Mouse (Mus musculus) erythroblast, adult 5-6 weeks (primary cell): ENCODE results near the gene Myh11. TPM values are rescaled to one million over a fixed set of nuclear protein-coding genes. Genes with fewer than 3 reads are reported as not detected.

Source experiments
- ATAC-seq: replicated peaks from 2 replicates; pipeline ENCODE4 v1.8.0; 2016; ENCODE audit warnings: moderate number of reproducible peaks, mild to moderate bottlenecking, moderate TSS enrichment, inconsistent platforms; ENCODE audit not compliant: poor library complexity, low FRiP score, severe bottlenecking
- total RNA-seq, 2 experiments: library from RNA; stranded (forward) in 1 of 2; stranded (reverse) in 1 of 2; fragments of 150-400 nt in 1 of 2; fragments of 200-764, 138-1000 nt in 1 of 2; gene quantifications; 2 replicates each; pipeline versions ENCODE4 v1.2.3 to v1.2.4; 2015 to 2017; ENCODE audit warnings: low replicate concordance in 2 of 2

Myh11 gene
- total RNA-seq, 2 experiments from 2014 or later, result not detected

DNA sequence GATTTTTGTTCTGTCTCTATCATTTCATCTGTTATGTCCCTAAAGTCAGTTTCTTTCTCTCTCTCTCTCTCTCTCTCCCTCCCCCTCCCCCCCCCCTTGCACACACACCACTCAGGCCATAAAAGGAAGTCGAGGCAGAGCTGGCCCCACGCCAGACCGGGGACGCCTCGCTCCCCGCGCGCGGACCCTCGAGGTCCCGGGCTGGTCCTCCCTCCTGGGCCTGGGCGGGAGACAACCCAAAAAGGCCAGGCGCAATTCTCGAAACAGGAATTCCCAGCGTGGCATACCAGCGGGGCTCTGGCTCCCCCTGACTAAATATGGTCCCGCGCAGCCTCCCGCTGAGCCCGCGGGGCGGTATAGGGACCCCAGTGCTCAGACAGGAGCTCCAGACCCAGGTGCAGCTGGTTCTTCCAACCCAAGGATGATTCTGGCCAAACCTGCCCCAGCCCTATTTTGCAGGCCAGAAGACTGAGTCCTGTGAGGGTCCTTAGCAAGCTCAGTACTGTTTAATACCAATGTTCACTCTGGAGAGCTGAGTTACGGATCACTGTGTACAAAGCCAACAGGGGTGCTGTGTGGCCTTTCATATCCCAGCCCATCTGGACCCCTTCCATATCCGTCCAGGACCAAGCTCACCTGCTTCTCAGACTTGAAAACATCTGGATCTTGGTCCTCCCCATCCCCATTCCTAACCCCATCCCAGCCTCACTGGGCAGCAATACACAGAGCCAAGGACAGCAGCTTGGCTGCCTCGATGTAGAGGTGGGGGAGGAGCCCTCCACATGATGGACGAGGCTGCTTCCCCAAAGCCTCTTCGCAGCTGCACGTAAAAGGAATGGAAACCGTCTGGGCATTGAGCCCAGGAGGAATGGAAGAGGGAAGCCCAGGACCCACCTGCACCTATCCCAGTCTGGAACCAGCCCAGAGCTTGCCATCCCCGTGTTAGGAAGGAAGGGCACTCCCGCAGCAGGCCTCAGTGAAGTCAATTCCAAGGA, 1.3 kb upstream of the Myh11 start:
- ATAC-seq, result no peak

DNA sequence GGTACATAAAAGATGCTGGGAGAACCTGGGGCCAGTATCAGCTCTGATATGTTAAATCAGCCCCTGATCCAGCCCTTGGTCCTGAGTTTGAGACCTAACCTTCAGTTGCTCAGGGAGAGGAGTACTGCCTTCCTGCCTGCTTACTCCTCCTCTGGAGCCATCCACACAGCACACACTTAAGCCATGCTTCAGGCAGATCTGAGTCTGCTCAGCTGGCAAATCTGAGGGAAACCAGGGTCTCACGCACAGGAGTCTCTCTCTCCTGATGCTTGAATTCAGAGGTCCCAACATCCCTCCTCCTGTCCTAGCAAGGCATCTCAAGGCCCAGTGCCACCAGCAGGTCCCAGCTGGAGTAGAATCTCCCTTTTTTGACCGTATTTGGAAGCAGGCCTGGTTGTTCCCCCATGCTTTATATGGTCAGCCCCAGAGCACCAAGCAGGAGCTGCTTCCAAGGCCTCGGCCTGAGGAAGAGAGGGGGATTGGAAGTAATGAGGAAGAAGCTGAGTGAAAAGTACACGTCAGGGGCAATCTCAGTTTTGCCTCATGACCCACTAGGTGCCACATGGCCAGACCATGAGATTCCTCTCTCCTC, 18.7 kb downstream of the Myh11 start:
- ATAC-seq, result no peak

- no peak for ATAC-seq
Observed at GRCm38 (mm10) chr16:14265203-14265920, 25.8 kb downstream of the Myh11 start.

DNA sequence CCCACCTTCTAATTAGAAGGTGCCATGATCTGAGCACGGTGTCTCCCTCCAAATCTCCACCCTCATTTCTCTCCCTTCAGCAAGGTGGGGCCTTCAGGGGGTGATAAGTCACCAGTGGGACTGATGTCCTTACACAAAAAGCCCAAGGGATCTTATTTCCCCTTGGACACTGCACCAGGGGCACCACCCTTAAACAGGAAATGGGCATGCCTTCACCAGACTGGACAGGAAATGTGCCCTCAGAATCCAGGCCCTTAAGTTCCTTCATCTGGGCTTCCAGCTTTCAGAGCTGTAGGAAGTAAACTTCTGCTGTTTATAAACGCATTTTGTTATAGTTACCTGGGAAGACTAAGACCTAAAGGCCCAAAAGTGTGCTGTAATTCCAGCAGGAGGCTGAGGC, 26.7 kb downstream of the Myh11 start:
- ATAC-seq, result no peak

DNA sequence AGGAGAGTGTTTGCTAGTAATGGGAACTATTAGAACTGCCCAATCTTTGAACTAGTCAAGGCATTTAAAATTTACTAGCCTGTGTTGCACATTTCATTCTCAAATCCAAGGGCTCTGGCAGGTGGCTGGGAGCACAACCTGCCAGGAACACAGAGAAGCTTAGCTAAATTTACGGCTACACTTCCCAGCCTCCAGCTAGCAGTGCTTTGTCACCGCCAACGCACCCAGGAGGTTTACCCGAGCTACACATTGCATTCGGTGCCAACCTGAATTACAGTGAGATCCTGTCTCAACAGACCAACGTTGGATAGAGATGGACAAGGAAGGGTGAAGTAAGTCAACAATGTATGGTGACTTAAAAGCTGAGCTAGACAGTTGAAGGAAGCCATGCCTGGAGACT, 27.9 kb downstream of the Myh11 start:
- ATAC-seq, result no peak

DNA sequence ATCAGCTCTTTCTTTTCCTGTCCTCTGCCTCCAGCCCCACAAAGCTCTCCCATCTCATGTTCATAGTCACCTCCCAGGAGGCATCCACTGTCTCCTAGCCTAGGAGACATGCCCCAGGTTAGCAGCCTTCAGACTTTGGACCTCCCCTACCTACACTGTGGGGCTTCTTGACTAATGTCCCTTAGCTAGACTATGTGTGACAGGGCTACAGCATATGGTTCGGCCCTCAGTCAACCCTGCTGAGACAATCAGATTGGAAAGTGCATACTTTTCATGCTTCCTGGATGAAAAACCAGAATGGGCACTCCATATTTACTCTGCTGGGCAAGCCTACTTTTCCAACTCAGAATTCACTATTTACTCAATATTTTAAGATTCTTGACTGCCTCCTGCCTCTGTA, 28.8 kb downstream of the Myh11 start:
- ATAC-seq, result no peak

DNA sequence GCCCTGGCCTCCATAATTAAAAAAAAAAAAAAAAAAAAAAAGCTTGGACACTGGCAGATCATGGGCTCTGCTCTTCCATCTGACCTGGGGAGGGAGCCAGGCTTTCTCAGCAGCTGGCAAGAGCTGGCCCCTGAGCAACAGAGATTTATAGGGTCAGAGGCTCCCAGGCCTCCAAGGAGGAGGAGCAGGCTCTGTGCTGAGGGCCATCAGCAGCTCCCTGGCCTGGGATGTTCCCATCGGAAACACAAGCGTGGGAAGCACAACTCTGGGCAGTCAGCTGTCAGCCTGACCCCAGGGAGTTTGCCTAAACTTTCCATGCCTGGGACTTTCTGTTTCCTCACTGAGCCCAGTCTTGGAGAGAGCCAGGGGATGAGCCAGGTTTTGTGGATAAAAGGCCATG, 32.3 kb downstream of the Myh11 start:
- no peak for ATAC-seq

- ATAC-seq, result no peak
Observed at GRCm38 (mm10) chr16:14253586-14253985, 37.6 kb downstream of the Myh11 start.

GRCm38 (mm10) chr16:14252877-14253276, 38.3 kb downstream of the Myh11 start:
- ATAC-seq, result no peak

- no peak for ATAC-seq
Observed at GRCm38 (mm10) chr16:14249913-14250312, 41.3 kb downstream of the Myh11 start.

DNA sequence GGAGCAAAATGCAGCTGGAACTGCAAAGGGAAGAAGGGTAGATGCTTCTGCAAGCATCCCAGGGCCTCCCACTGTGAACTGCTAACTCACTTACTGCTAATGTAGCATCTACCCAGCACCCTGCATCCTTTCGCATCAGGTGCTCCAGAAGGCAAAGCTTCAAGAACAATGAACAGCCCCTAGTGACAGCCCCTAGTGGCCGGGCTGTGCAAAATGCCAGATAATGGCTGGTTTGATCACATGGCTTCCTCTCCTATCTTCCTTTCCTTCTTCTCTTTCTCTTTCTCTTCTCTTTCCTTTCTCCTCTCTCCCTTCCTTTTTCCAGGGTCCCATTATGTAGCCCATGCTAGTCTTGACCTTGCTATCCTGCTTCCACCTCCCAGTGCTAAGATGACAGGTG, 48.6 kb downstream of the Myh11 start:
- no peak for ATAC-seq

DNA sequence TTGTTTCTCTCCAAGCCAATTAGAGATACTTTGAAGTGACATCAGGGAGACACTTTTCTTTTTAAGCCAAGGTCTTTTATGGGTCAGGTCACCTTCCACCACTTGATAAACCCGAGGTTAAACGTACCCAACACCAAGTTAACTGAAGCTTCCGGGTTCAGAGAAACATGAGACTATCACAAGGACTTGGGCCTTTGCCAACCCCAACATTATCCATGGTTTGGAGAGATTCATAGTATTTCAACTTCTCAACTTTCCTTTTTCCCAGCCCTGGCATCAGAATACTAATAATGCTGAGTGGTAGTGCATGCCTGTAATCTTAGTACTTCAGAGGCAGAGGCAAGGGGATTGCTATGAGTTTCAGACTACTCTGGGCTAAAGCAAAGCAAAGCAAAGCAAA, 49.1 kb downstream of the Myh11 start:
- ATAC-seq, result no peak

DNA sequence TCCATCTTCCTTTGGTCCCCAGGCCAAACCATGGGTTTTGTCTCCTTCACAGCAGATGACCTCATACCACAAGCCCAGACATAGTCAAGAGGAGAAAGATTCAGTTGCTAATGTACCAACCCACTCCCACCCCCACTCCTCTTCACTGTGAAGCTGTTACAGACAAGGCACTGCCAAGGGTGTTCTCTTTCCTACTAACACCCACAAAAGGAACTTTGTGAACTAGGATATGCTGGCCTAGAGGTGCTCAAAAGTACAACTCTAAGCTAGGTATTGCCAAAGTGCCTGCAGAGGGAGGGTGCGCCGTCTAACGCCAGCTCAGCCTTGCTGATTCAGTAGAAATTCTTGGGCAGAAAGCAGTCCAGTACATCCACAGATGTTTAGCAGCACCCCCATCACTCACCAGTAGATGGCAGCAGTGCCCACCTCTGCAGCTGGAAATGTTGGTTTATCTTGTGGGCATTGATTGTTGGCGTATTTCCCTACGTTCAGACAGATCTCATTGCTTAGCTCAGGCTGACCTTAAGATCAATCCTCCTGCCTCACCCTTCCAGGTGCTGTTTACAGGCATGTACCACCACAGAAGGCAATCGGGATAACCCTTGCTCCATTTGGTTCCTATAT, 54.0 kb downstream of the Myh11 start:
- peak; percentile 72 for ATAC-seq

GRCm38 (mm10) chr16:14215156-14215555, 76.0 kb downstream of the Myh11 start:
- no peak for ATAC-seq

DNA sequence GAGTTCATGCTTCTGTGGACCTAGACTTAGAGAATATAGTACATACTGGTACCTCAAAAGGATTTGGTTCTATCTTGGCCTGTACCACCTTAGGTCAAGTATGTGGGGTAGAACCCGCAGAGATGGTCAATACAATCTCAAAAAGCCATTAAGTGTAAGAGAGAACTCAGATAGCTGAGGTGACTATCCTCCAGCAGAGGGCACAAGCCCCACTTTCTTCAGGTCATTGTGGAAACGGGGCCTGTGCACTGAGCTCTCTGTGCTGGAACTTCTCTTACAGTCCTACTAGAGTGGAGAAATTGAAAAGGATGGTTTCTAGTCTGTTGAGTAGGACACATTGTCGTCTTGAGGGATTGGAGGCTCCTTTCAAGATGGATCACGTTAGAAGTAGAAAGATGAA, 92.4 kb downstream of the Myh11 start:
- no peak for ATAC-seq

DNA sequence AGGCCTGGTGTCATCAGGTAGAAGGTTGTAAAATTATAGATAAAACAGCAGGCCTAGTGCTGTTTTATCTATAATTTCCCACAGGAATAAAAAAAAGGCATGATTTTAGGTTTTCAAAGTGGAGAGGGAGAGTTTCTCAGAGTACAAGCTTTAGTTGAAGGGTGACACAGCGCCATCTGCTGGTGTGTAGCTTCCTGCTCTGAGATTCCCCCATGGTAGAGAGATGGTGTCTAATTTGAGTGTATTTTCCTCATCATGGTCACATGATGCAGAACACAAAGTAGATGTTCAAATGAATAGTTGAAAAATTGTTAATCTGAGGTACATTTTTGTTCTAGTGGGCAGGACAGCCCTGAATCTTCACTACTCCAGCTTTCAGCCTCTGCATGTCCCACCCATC, 95.7 kb downstream of the Myh11 start:
- no peak; the same call in 1 of the 2 replicates for ATAC-seq

GRCm38 (mm10) chr16:14194164-14194950, 96.8 kb downstream of the Myh11 start:
- no peak for ATAC-seq

- ATAC-seq, result no peak
Observed at GRCm38 (mm10) chr16:14185516-14185915, 105.7 kb downstream of the Myh11 start.

DNA sequence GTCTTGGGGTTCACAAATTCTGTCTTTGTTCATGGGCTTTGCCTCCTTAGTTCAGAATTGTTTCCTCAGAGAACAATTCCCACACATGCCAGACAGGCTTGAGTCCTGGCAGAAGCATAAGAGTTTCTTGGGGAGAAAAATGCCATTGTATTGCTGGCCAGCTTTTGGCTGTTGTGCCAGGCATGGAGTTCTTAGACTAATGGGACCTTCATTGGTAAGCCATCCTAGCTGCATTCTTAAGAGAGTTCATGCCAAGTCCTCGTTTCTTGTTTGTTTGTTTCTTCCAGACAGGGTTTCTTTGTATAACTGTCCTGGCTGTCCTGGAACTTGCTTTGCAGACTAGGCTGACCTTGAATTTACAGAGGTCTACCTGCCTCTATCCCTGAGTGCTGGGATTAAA, 107.3 kb downstream of the Myh11 start:
- no peak for ATAC-seq
